Mouse (Mus musculus): ENCODE results near the gene Slfn8. TPM values are rescaled to one million over a fixed set of nuclear protein-coding genes. Genes with fewer than 3 reads are reported as not detected.

The Slfn8 gene
- polyA plus RNA-seq, 1 experiment from 2014 or later: 0.39 TPM

Small RNAs within 50 kb of the gene (microRNA-seq; reads per million reads assigned to microRNA genes)
- not detected for gene Gm27598
- gene Mir7679: not detected

Other genes starting within 250 kb of the Slfn8 start
- gene Lig3, start 239.7 kb downstream of the Slfn8 start, polyA plus RNA-seq (2015; fragmentation: Nextera tagmentation; extraction: Ambion mirVana): 33.9 and 34.2 TPM in 2 replicates
- 12.3 and 14.7 TPM in 2 replicates for gene Rffl, start 149.6 kb downstream of the Slfn8 start, polyA plus RNA-seq (2015; fragmentation: Nextera tagmentation; extraction: Ambion mirVana)
- 9.5 and 12.6 TPM in 2 replicates for gene Rad51d, start 130.2 kb downstream of the Slfn8 start, polyA plus RNA-seq (2015; fragmentation: Nextera tagmentation; extraction: Ambion mirVana)
- gene Fndc8, start 128.7 kb downstream of the Slfn8 start, polyA plus RNA-seq (2015; fragmentation: Nextera tagmentation; extraction: Ambion mirVana): 0.19 and 0.23 TPM in 2 replicates
- 39.5 and 41.3 TPM in 2 replicates for gene Nle1, start 112.4 kb downstream of the Slfn8 start, polyA plus RNA-seq (2015; fragmentation: Nextera tagmentation; extraction: Ambion mirVana)
- gene Unc45b, start 110.3 kb downstream of the Slfn8 start, polyA plus RNA-seq (2015; fragmentation: Nextera tagmentation; extraction: Ambion mirVana): 18.2 and 20.0 TPM in 2 replicates
- gene Slfn5, start 69.5 kb downstream of the Slfn8 start, polyA plus RNA-seq (2015; fragmentation: Nextera tagmentation; extraction: Ambion mirVana): 1.0 and 1.3 TPM in 2 replicates
- gene Slfn9, start 29.0 kb downstream of the Slfn8 start, polyA plus RNA-seq (2015; fragmentation: Nextera tagmentation; extraction: Ambion mirVana): 14.4 and 17.1 TPM in 2 replicates
- 2.7 and 3.2 TPM in 2 replicates for gene Slfn2, start 44.3 kb upstream of the Slfn8 start, polyA plus RNA-seq (2015; fragmentation: Nextera tagmentation; extraction: Ambion mirVana)
- 0.10 TPM in 1 of 2 replicates, not detected in the other for gene Slfn1, start 96.0 kb upstream of the Slfn8 start, polyA plus RNA-seq (2015; fragmentation: Nextera tagmentation; extraction: Ambion mirVana)
- gene Slfn4, start 154.4 kb upstream of the Slfn8 start, polyA plus RNA-seq (2015; fragmentation: Nextera tagmentation; extraction: Ambion mirVana): 0.17 and 0.29 TPM in 2 replicates
- 0.65 and 0.68 TPM in 2 replicates for gene Slfn3, start 170.5 kb upstream of the Slfn8 start, polyA plus RNA-seq (2015; fragmentation: Nextera tagmentation; extraction: Ambion mirVana)